Mouse (Mus musculus): ENCODE measurements around the gene Sox5. TPM values are rescaled to one million over a fixed set of nuclear protein-coding genes. Genes with fewer than 3 reads are reported as not detected.

The Sox5 gene
- polyA plus RNA-seq, 1 experiment from 2014 or later: 14.1 TPM

DNA sequence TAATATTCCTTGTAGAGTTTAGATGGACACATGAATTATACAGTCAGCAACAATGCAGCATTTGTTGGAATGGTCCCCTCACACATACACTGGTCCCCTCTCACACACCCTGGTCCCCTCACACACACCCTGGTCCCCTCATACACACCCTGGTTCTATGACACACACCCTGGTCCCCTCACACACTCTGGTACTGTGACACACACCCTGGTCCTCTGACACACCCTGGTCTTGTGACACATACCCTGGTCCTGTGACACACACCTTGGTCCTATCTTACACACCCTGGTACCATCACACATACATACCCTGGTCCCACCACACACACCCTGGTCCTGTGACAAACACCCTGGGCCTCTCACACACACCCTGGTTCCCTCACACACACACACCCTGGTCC lies 794.2 kb downstream of the Sox5 start:
- H3K27ac ChIP-seq: no peak overlapping the region
- no peaks in the 10 kb centered on the region for H3K36me3 ChIP-seq
- ATAC-seq (replicated peaks; ENCODE audit: low FRiP score): no peak
- no peaks in the 10 kb centered on the region for H3K9me3 ChIP-seq (replicated peaks)
- H3K27me3 ChIP-seq: no peaks in the 10 kb centered on the region
- H3K4me1 ChIP-seq: no peaks in the 10 kb centered on the region
- no peak overlapping the region for H3K4me3 ChIP-seq (replicated peaks)
- no peak overlapping the region for H3K9ac ChIP-seq
- no peak overlapping the region for H3K4me2 ChIP-seq

DNA sequence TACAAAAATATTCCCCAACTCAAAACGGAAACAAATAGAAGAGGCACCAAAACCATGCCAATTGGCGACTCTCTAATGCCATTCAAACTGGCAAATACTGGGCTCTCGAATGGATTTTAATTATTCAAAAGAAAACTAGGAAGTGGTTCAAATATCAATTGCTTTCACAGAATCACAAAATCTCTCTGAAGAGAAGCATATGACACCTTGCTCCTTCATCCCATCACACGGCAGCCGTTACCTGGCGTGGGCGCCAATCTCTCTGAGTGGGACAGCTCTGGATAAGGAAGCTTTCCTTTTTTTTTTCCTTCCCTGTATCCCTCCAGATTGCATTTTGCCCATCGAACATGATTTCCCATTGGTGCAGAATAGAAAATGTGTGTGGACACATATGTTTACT lies 801.6 kb downstream of the Sox5 start:
- no peak for ATAC-seq (replicated peaks; ENCODE audit: low FRiP score)
- Histone ChIP-seq H3K9ac (no peak overlapping the region), H3K4me1 (no peaks in the 10 kb centered on the region), H3K27me3 (no peaks in the 10 kb centered on the region), H3K9me3 (replicated peaks) (no peaks in the 10 kb centered on the region), H3K4me2 (no peak overlapping the region), H3K36me3 (no peaks in the 10 kb centered on the region), H3K4me3 (replicated peaks) (no peak overlapping the region), H3K27ac (no peak overlapping the region)
- WGBS: 93% methylated on average over 8 of the region's 8 CpGs

- Histone ChIP-seq H3K9me3 (replicated peaks) (no peaks in the 10 kb centered on the region), H3K4me2 (no peak overlapping the region), H3K9ac (no peak overlapping the region), H3K4me3 (replicated peaks) (no peak overlapping the region), H3K36me3 (no peaks in the 10 kb centered on the region), H3K4me1 (no peaks in the 10 kb centered on the region), H3K27ac (no peak overlapping the region), H3K27me3 (no peaks in the 10 kb centered on the region)
- WGBS: 75% methylated on average over 9 of the region's 9 CpGs
- ATAC-seq (replicated peaks; ENCODE audit: low FRiP score): no peak
Measured at GRCm38 (mm10) chr6:143967724-143968400, 813.9 kb downstream of the Sox5 start.

DNA sequence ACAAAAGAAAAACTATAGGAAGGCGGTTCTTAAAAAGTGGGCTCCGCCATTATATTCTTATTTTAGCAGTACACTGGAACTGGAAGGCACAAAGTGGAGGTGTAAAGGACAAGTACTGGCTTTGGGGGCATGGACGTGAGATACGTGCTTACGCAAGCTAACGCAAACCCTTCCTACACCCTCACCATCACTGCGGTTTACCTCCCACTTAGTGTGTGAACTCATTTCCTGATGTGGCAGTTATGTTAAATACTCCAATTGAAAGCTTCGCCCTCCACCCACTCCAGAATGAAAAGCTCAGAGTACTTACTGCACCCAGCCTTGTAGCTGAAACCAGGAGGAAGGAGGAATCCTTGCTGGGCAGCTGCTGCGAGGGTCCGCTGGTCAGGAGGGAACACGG lies 821.3 kb downstream of the Sox5 start:
- Histone ChIP-seq H3K27ac (no peak overlapping the region), H3K4me2 (no peak overlapping the region), H3K4me3 (replicated peaks) (no peak overlapping the region), H3K9ac (no peak overlapping the region), H3K9me3 (replicated peaks) (no peaks in the 10 kb centered on the region), H3K27me3 (no peaks in the 10 kb centered on the region), H3K4me1 (no peaks in the 10 kb centered on the region), H3K36me3 (no peaks in the 10 kb centered on the region)
- ATAC-seq (replicated peaks; ENCODE audit: low FRiP score): no peak
- 93% methylated on average over 11 of the region's 11 CpGs for WGBS

DNA sequence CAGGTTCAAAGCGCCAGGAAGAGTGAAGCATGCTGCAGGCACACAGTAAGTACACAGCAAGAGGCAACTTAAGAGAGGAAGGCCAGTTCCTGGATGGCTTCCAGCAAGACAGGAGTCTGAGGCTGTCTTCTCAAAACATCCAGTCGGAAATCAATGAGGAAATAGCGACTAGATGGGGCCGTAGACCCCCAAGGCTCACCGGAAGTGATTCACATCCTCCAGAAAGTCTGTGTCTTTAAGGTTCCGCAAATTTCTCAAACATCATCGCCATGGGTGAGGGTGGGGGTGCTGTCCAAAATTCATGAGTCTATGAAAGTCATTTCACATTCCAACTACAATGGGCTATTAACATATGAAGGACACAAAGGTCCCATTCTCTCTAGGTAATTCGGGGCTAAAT lies 821.7 kb downstream of the Sox5 start:
- no peak for ATAC-seq (replicated peaks; ENCODE audit: low FRiP score)
- H3K4me1 ChIP-seq: no peaks in the 10 kb centered on the region
- H3K9me3 ChIP-seq (replicated peaks): no peaks in the 10 kb centered on the region
- H3K4me2 ChIP-seq: no peak overlapping the region
- H3K27ac ChIP-seq: no peak overlapping the region
- H3K36me3 ChIP-seq: no peaks in the 10 kb centered on the region
- no peaks in the 10 kb centered on the region for H3K27me3 ChIP-seq
- H3K9ac ChIP-seq: no peak overlapping the region
- WGBS: 85% methylated on average over 8 of the region's 8 CpGs
- no peak overlapping the region for H3K4me3 ChIP-seq (replicated peaks)

GRCm38 (mm10) chr6:143958372-143958771 lies 823.4 kb downstream of the Sox5 start:
- Histone ChIP-seq H3K4me3 (replicated peaks) (no peak overlapping the region), H3K36me3 (no peaks in the 10 kb centered on the region), H3K4me2 (no peak overlapping the region), H3K27ac (no peak overlapping the region), H3K27me3 (no peaks in the 10 kb centered on the region), H3K9ac (no peak overlapping the region), H3K4me1 (no peaks in the 10 kb centered on the region), H3K9me3 (replicated peaks) (no peaks in the 10 kb centered on the region)
- no peak for ATAC-seq (replicated peaks; ENCODE audit: low FRiP score)
- WGBS: 83% methylated on average over 7 of the region's 7 CpGs

DNA sequence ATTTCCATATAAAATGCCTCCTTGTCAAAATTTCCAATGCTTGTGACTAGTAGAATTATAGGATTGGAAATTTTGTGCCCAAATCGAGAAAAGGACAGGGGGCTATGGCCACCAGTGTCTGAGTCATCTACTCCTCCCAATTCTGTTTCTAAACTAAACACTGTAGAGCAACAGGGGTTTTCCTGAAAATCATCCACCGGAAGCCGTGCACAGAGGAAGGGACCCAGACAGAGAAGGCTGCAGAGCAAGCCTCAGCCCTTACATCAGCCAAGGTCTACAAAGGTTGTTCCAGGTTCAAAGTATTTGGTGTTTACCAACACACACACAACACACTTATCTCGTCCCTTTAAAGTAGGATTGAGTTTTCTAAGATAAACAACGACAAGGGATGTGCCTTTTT lies 824.7 kb downstream of the Sox5 start:
- H3K27ac ChIP-seq: no peak overlapping the region
- no peak overlapping the region for H3K4me3 ChIP-seq (replicated peaks)
- no peaks in the 10 kb centered on the region for H3K4me1 ChIP-seq
- H3K27me3 ChIP-seq: no peaks in the 10 kb centered on the region
- H3K9me3 ChIP-seq (replicated peaks): no peaks in the 10 kb centered on the region
- no peak overlapping the region for H3K9ac ChIP-seq
- no peak overlapping the region for H3K4me2 ChIP-seq
- 86% methylated on average over 5 of the region's 5 CpGs for WGBS
- ATAC-seq (replicated peaks; ENCODE audit: low FRiP score): no peak
- H3K36me3 ChIP-seq: no peaks in the 10 kb centered on the region

DNA sequence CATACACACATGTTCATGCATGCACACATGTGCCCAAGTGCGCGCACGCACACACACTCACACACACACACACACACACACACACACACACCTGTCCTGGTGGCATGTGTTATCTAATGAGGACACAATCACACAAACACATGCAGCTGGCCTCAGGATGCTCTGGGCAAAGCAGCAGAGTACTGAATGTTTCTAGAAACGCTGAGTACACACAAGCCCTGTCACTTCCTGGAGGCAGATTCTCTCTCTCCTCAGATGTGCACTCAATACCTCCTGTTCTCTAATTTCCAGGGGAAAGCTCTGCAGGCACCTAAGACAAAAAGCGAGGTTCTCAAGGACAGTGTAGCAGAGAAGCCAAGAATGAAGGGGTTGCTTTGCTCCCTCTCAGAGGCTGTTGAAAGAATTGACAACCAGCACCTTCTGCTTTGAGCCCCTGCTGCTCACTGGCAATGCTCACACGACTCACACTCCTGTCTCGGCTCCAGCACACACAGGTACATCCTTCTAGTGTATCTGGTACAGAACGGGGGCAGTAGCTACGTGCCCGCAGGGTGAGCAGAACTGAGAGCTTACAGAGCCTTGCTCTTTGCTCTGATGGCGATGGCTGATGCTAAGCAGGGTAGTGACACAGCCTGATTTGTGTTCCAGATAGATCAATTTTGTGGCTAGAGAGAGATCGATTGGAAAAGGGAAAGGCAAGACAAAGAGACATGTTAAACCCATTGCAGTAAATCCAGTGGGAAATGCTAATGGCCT lies 833.0 kb downstream of the Sox5 start:
- Histone ChIP-seq H3K4me1 (no peaks in the 10 kb centered on the region), H3K4me2 (no peak overlapping the region), H3K36me3 (no peaks in the 10 kb centered on the region), H3K27me3 (no peaks in the 10 kb centered on the region), H3K9me3 (replicated peaks) (no peaks in the 10 kb centered on the region), H3K9ac (no peak overlapping the region), H3K4me3 (replicated peaks) (no peak overlapping the region), H3K27ac (no peak overlapping the region)
- WGBS: 78% methylated on average over 12 of the region's 12 CpGs
- ATAC-seq (replicated peaks; ENCODE audit: low FRiP score): no peak

DNA sequence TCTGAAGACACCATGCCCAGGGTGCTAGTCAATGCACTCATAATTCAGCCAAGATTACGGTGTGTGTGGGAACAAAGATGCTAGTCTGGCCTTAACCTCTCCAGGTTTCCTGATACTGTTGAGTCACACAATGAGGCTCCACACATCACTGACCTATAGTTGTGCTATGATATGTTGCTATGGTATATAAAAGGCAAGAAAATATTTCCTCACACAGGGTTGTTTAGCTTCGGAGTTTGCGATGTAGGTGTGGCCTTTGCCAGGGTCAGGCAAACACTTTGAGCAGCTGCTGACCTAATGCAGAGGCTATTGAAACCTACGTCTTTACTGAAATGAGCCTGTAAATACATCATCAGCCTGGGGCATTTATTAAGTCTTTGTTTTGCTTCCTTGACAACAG lies 833.7 kb downstream of the Sox5 start:
- H3K4me2 ChIP-seq: no peak overlapping the region
- no peaks in the 10 kb centered on the region for H3K27me3 ChIP-seq
- H3K9ac ChIP-seq: no peak overlapping the region
- 74% methylated on average over 4 of the region's 4 CpGs for WGBS
- no peaks in the 10 kb centered on the region for H3K4me1 ChIP-seq
- H3K9me3 ChIP-seq (replicated peaks): no peaks in the 10 kb centered on the region
- ATAC-seq (replicated peaks; ENCODE audit: low FRiP score): no peak
- H3K36me3 ChIP-seq: no peaks in the 10 kb centered on the region
- no peak overlapping the region for H3K4me3 ChIP-seq (replicated peaks)
- H3K27ac ChIP-seq: no peak overlapping the region

DNA sequence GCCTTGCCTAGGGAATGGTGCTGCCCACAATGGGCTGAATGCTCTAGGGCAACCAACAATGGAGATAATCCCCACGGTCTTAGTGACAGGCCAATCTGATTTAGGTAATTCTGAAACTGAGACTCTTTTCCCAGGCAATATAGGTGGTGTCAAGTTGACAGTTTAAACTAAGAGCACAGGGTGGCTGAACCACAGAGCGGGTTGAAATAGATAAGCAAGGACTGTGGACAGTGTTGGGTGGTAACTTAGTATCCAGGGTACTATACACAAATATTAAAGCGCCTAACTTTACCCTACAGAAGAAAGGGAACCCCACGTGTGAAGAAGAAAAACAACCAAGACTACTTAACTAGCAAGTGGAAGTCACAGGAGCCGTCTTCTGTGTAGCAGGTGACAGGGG lies 838.7 kb downstream of the Sox5 start:
- no peak for ATAC-seq (replicated peaks; ENCODE audit: low FRiP score)

GRCm38 (mm10) chr6:143941291-143941785 lies 840.4 kb downstream of the Sox5 start:
- WGBS: 52% methylated on average over 8 of the region's 8 CpGs
- H3K36me3 ChIP-seq: no peaks in the 10 kb centered on the region

More for the DNA sequence above, 838.7 kb downstream of the Sox5 start:
- H3K4me3 ChIP-seq (replicated peaks): no peak overlapping the region
- H3K36me3 ChIP-seq: no peaks in the 10 kb centered on the region
- WGBS: 81% methylated on average over 5 of the region's 5 CpGs
- no peaks in the 10 kb centered on the region for H3K27me3 ChIP-seq
- H3K9ac ChIP-seq: no peak overlapping the region
- no peak overlapping the region for H3K4me2 ChIP-seq
- no peaks in the 10 kb centered on the region for H3K4me1 ChIP-seq
- H3K9me3 ChIP-seq (replicated peaks): no peaks in the 10 kb centered on the region
- no peak overlapping the region for H3K27ac ChIP-seq

DNA sequence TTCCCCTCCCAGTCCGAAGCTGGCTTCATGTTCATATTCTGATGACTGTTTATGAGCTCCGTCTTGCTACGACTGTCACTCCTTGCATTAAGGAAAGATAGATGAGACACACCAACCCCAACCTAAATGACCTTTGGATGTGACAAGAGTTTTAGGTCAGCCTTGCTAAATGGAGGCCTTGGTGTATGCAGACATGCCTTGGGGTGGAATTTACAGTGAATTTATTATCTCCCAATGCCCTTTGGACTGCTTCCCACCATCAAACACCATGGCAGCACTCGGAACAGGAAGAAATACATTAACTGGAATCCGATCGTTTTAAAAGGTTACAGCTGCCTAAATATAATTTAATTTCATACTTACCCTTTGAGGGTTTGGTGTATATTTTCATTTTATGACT lies 858.6 kb downstream of the Sox5 start:
- Histone ChIP-seq H3K36me3 (no peaks in the 10 kb centered on the region), H3K27ac (no peak overlapping the region), H3K9me3 (replicated peaks) (no peaks in the 10 kb centered on the region), H3K9ac (no peak overlapping the region), H3K4me3 (replicated peaks) (no peak overlapping the region), H3K4me2 (no peak overlapping the region), H3K4me1 (peaks cover 10% of the 10 kb centered on the region), H3K27me3 (0 out of 2 replicates have a peak, but pooled peaks cover 9% of the 10 kb centered on the region)
- 25% methylated on average over 6 of the region's 6 CpGs for WGBS
- ATAC-seq (replicated peaks; ENCODE audit: low FRiP score): no peak

More at GRCm38 (mm10) chr6:143941291-143941785, 840.4 kb downstream of the Sox5 start:
- H3K4me3 ChIP-seq (replicated peaks): no peak overlapping the region
- H3K27me3 ChIP-seq: no peaks in the 10 kb centered on the region
- no peaks in the 10 kb centered on the region for H3K9me3 ChIP-seq (replicated peaks)
- no peak for ATAC-seq (replicated peaks; ENCODE audit: low FRiP score)
- no peak overlapping the region for H3K9ac ChIP-seq
- H3K27ac ChIP-seq: no peak overlapping the region
- H3K4me2 ChIP-seq: no peak overlapping the region
- H3K4me1 ChIP-seq: no peaks in the 10 kb centered on the region

Measured in kidney, embryonic 15.5 days (tissue).